Mouse (Mus musculus) megakaryocyte, adult 5-6 weeks (primary cell): Measurements from ENCODE around the gene March10. TPM values are rescaled to one million over a fixed set of nuclear protein-coding genes. Genes with fewer than 3 reads are reported as not detected.

ENCODE experiments used
- ATAC-seq: 2 replicates; pipeline ENCODE4 v1.8.0; 2016; ENCODE audit warnings: mild to moderate bottlenecking, inconsistent platforms; ENCODE audit not compliant: poor library complexity, severe bottlenecking
- total RNA-seq, 2 experiments: library from RNA; stranded (forward) in 1 of 2; stranded (reverse) in 1 of 2; fragments of 153-499, 151-499 nt in 1 of 2; fragments of 221-1000, 200-1000 nt in 1 of 2; gene quantifications; 2 replicates each; pipeline versions ENCODE4 v1.2.3 to v1.2.4; 2015 to 2017

March10 gene
- total RNA-seq, 2 experiments from 2014 or later = not detected

GRCm38 (mm10) chr11:105316121-105316520 lies 140.4 kb downstream of the March10 start:
- ATAC-seq = no peak

- no peak for ATAC-seq
Observed at GRCm38 (mm10) chr11:105315296-105315695, 141.2 kb downstream of the March10 start.

- no peak for ATAC-seq
Observed at GRCm38 (mm10) chr11:105313633-105314014, 142.9 kb downstream of the March10 start.

GRCm38 (mm10) chr11:105312972-105313632 lies 143.4 kb downstream of the March10 start:
- ATAC-seq = no peak

GRCm38 (mm10) chr11:105312311-105312942 lies 144.1 kb downstream of the March10 start:
- no peak for ATAC-seq

- peak; percentile 93 for ATAC-seq
Observed at GRCm38 (mm10) chr11:105311291-105311975, 145.1 kb downstream of the March10 start.

Other genes with a start within 250 kb of the March10 start
- gene Mrc2, start 164.1 kb downstream of the March10 start, total RNA-seq (2015) = not detected in 2 replicates
- gene Mrc2, start 164.1 kb downstream of the March10 start, total RNA-seq (2017) = 0.11 TPM in 1 of 2 replicates, not detected in the other
- gene Tanc2, start 133.3 kb upstream of the March10 start, total RNA-seq (2015) = 0.34 and 0.54 TPM in 2 replicates
- 0.16 and 0.22 TPM in 2 replicates for gene Tanc2, start 133.3 kb upstream of the March10 start, total RNA-seq (2017)